Comparison of ENCODE assay signal across 10 mouse cellular contexts in the genomic region with DNA sequence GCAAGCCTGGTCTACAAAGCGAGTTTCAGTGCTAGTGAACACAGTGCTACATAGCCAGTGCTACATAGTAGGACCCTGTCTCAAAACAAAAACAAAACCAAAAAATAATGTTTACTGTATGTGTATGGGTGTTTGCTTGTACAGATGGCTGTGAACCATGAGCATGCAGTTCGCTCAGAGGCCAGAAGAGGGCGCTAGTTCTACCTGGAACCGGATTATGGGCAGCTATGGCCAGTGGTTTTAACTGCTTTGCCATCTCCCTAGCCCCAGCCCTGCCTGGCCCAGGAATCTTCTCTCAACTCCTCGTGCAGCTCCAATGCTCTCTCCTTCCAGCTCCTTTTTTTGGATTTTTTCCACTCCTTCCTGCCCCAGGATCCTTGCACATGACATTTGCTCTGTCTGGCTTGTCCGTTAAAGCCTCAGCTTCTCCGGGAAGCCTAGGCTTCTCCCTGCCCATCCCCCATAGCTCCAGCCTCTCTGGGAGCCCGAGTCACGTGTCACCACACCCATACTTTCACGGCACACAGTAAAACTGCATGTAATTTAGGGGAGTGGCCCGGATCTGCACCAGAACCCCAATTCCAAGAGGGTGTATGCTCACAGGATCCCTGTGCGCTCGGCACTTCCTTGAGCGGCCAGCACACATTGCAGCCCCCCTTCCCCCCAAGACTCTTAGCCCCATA. TPM values are rescaled to one million over a fixed set of nuclear protein-coding genes. Genes with fewer than 3 reads are reported as not detected.
A peak's percentile ranks its signal among the peaks of the same experiment; 100 is the strongest.
DNase-seq lines count a peak whose midpoint lies in the region; ATAC-seq and TF ChIP-seq lines count a peak whose summit lies in the region.
"Had no signal": no experiment of that assay in that cellular context is flagged by ENCODE, and none has a peak within 500 bp of the region (broad histone marks: within the 10 kb centered on the region; RNA-seq: fewer than 3 reads in every experiment).

No protein-coding gene starts in this region.

- no peak overlapping the region for H3K4me2 ChIP-seq in forebrain, embryonic 16.5 days (ENCODE audit: low read length)
- H3K4me2 ChIP-seq in liver, embryonic 11.5 days: no peak overlapping the region
- H3K4me2 ChIP-seq in limb, embryonic 14.5 days (replicated peaks; ENCODE audit: low read depth, low read length, severe bottlenecking): no peak overlapping the region
- H3K4me2 ChIP-seq: liver, embryonic 15.5 days had no signal

- no peak overlapping the region for H3K9ac ChIP-seq in forebrain, embryonic 16.5 days (replicated peaks; ENCODE audit: low read depth, low read length)
- H3K9ac ChIP-seq in liver, embryonic 11.5 days (ENCODE audit: low read depth, low read length): no peak overlapping the region
- H3K9ac ChIP-seq in limb, embryonic 14.5 days (ENCODE audit: low read depth, low read length, severe bottlenecking): no peak overlapping the region
- H3K9ac ChIP-seq: liver, embryonic 15.5 days had no signal

- no peaks in the 10 kb centered on the region for H3K9me3 ChIP-seq in forebrain, embryonic 10.5 days
- H3K9me3 ChIP-seq in forebrain, embryonic 16.5 days (ENCODE audit: control insufficient read depth, low read length): 0 out of 2 replicates have a peak, but pooled peaks cover 2% of the 10 kb centered on the region
- no peaks in the 10 kb centered on the region for H3K9me3 ChIP-seq in liver, embryonic 11.5 days (ENCODE audit: control insufficient read depth, low read length)
- no peaks in the 10 kb centered on the region for H3K9me3 ChIP-seq in limb, embryonic 14.5 days (ENCODE audit: control insufficient read depth, low read length)
- H3K9me3 ChIP-seq: liver, embryonic 15.5 days had no signal

- TF ChIP-seq CTCF in bone marrow macrophage, adult 2 months (IDR thresholded peaks at IDR 0.05; ENCODE audit: low read depth, low read length): peak; percentile 64

- no peak overlapping the region for H3K4me3 ChIP-seq in forebrain, embryonic 10.5 days
- H3K4me3 ChIP-seq in forebrain, embryonic 16.5 days (replicated peaks; ENCODE audit: low read length): no peak overlapping the region
- no peak overlapping the region for H3K4me3 ChIP-seq in liver, embryonic 11.5 days (ENCODE audit: low read depth, low read length)
- no peak overlapping the region for H3K4me3 ChIP-seq in bone marrow macrophage, adult 2 months (ENCODE audit: insufficient read depth, low read length)
- H3K4me3 ChIP-seq in limb, embryonic 14.5 days (replicated peaks; ENCODE audit: low read length): no peak overlapping the region
- H3K4me3 ChIP-seq: liver, embryonic 15.5 days had no signal

- H3K4me1 ChIP-seq in forebrain, embryonic 10.5 days: peaks cover 24% of the 10 kb centered on the region
- H3K4me1 ChIP-seq in forebrain, embryonic 16.5 days (replicated peaks; ENCODE audit: control insufficient read depth, insufficient read depth, low read length): no peaks in the 10 kb centered on the region
- H3K4me1 ChIP-seq in liver, embryonic 11.5 days (replicated peaks; ENCODE audit: control insufficient read depth, insufficient read depth, low read length): peaks cover 3% of the 10 kb centered on the region; the same call in 1 of the 2 replicates
- peaks cover 35% of the 10 kb centered on the region for H3K4me1 ChIP-seq in bone marrow macrophage, adult 2 months (ENCODE audit: control insufficient read depth, insufficient read depth, low read length)
- H3K4me1 ChIP-seq in limb, embryonic 14.5 days (ENCODE audit: control insufficient read depth, insufficient read depth, low read length): peaks cover 6% of the 10 kb centered on the region

- no peaks in the 10 kb centered on the region for H3K27me3 ChIP-seq in forebrain, embryonic 10.5 days (ENCODE audit: poor library complexity, severe bottlenecking)
- H3K27me3 ChIP-seq in forebrain, embryonic 16.5 days (replicated peaks; ENCODE audit: control insufficient read depth, insufficient read depth, low read length): no peaks in the 10 kb centered on the region
- H3K27me3 ChIP-seq in liver, embryonic 11.5 days (replicated peaks; ENCODE audit: control insufficient read depth, insufficient read depth, low read length): no peaks in the 10 kb centered on the region
- H3K27me3 ChIP-seq in limb, embryonic 14.5 days (ENCODE audit: control insufficient read depth, insufficient read depth, low read length): no peaks in the 10 kb centered on the region
- H3K27me3 ChIP-seq: liver, embryonic 15.5 days had no signal

- no peaks in the 10 kb centered on the region for H3K36me3 ChIP-seq in forebrain, embryonic 10.5 days (replicated peaks)
- H3K36me3 ChIP-seq in forebrain, embryonic 16.5 days (ENCODE audit: control insufficient read depth, insufficient read depth): no peaks in the 10 kb centered on the region
- no peaks in the 10 kb centered on the region for H3K36me3 ChIP-seq in liver, embryonic 11.5 days (ENCODE audit: control insufficient read depth, insufficient read depth, low read length)
- no peaks in the 10 kb centered on the region for H3K36me3 ChIP-seq in limb, embryonic 14.5 days (ENCODE audit: control insufficient read depth, insufficient read depth, low read length)
- H3K36me3 ChIP-seq: liver, embryonic 15.5 days had no signal

- TF ChIP-seq POLR2A in bone marrow macrophage, adult 2 months (IDR thresholded peaks at IDR 0.05; ENCODE audit: borderline replicate concordance, low read depth, low read length): no peak
- no peak for TF ChIP-seq POLR2A in limb, embryonic 14.5 days (IDR thresholded peaks at IDR 0.05; ENCODE audit: borderline replicate concordance, extremely low read depth, insufficient read depth, insufficient read length)

- DNase-seq in forebrain, embryonic 10.5 days (ENCODE audit: extremely low spot score, low spot score): no peak
- no peak for DNase-seq in liver, embryonic 11.5 days (ENCODE audit: low spot score)
- DNase-seq in liver: no peak
- DNase-seq in limb, embryonic 14.5 days (ENCODE audit: low spot score): no peak
- no peak for DNase-seq in embryo, embryonic 10.5 days (ENCODE audit: low spot score)
- DNase-seq in cerebellum, postnatal 14 days: no peak
- DNase-seq: cerebellum, adult 18-20 months had no signal

- 72% methylated on average over 14 of the region's 14 CpGs for WGBS in forebrain, embryonic 10.5 days
- WGBS in forebrain, embryonic 16.5 days: 79% methylated on average over 14 of the region's 14 CpGs
- WGBS in liver, embryonic 11.5 days: 77% methylated on average over 14 of the region's 14 CpGs
- WGBS in limb, embryonic 14.5 days: 70% methylated on average over 14 of the region's 14 CpGs

- no peak for ATAC-seq in forebrain, embryonic 16.5 days
- no peak for ATAC-seq in liver, embryonic 11.5 days (replicated peaks; ENCODE audit: low FRiP score)
- ATAC-seq in limb, embryonic 14.5 days (ENCODE audit: low FRiP score, low read depth): no peak

- H3K27ac ChIP-seq in forebrain, embryonic 10.5 days: peak overlapping the region; percentile 69
- H3K27ac ChIP-seq in forebrain, embryonic 16.5 days (ENCODE audit: low read length): no peak overlapping the region
- H3K27ac ChIP-seq in liver, embryonic 11.5 days (ENCODE audit: low read depth, low read length): 0 out of 2 replicates have a peak overlapping the region, but pooled peaks have one; percentile 8
- H3K27ac ChIP-seq in bone marrow macrophage, adult 2 months (ENCODE audit: insufficient read depth, low read depth, low read length): no peak overlapping the region
- peak overlapping the region; percentile 79 for H3K27ac ChIP-seq in limb, embryonic 14.5 days (replicated peaks; ENCODE audit: low read depth, low read length)
- H3K27ac ChIP-seq: liver, embryonic 15.5 days had no signal

RNA-seq across cellular contexts. Expression of gene Itpr3, which starts 9.2 kb away (rescaled TPM):
- polyA plus RNA-seq in forebrain, embryonic 10.5 days (2016; fragmentation: Nextera tagmentation; extraction: Ambion mirVana): 1.6 TPM in 2 replicates
- polyA plus RNA-seq in forebrain, embryonic 16.5 days (2015; fragmentation: Nextera tagmentation; extraction: Ambion mirVana): 0.63 and 0.73 TPM in 2 replicates
- polyA plus RNA-seq in liver, embryonic 11.5 days (2014; fragmentation: Nextera tagmentation; extraction: Ambion mirVana): 1.8 and 2.0 TPM in 2 replicates
- polyA plus RNA-seq in bone marrow macrophage, adult 2 months (2012; ENCODE audit: insufficient read depth, insufficient read length, missing spikeins): 3.1 and 3.5 TPM in 2 replicates
- polyA plus RNA-seq in limb, embryonic 14.5 days (2012; rRNA removed): 12.4 and 13.9 TPM in 2 replicates
- 5.1 and 5.6 TPM in 2 replicates for polyA plus RNA-seq in limb, embryonic 14.5 days (2014; fragmentation: Nextera tagmentation; extraction: Ambion mirVana)

RNA-seq across cellular contexts. Expression of gene Bak1, which starts 19.1 kb away (rescaled TPM):
- polyA plus RNA-seq in forebrain, embryonic 10.5 days (2016; fragmentation: Nextera tagmentation; extraction: Ambion mirVana): 3.1 and 3.4 TPM in 2 replicates
- 2.2 and 2.7 TPM in 2 replicates for polyA plus RNA-seq in forebrain, embryonic 16.5 days (2015; fragmentation: Nextera tagmentation; extraction: Ambion mirVana)
- polyA plus RNA-seq in liver, embryonic 11.5 days (2014; fragmentation: Nextera tagmentation; extraction: Ambion mirVana): 10.8 and 11.3 TPM in 2 replicates
- 60.8 and 83.0 TPM in 2 replicates for polyA plus RNA-seq in bone marrow macrophage, adult 2 months (2012; ENCODE audit: insufficient read depth, insufficient read length, missing spikeins)
- 48.6 and 55.3 TPM in 2 replicates for polyA plus RNA-seq in limb, embryonic 14.5 days (2012; rRNA removed)
- polyA plus RNA-seq in limb, embryonic 14.5 days (2014; fragmentation: Nextera tagmentation; extraction: Ambion mirVana): 7.9 and 11.1 TPM in 2 replicates

Comparison
In these comparisons a context has a peak if more than half of its experiments do, and no peak if none do; other contexts are left out.
1. H3K27ac ChIP-seq: peak in forebrain, embryonic 10.5 days (single experiment), liver, embryonic 11.5 days (single experiment) and limb, embryonic 14.5 days (single experiment); none in forebrain, embryonic 16.5 days (single experiment) and bone marrow macrophage, adult 2 months (single experiment).